Mouse (Mus musculus) liver, adult 2 months (tissue): Measurements from ENCODE around the gene Gm26602.

Source experiments
- CTCF ChIP-seq: fragments of 200-500 bp; IDR thresholded peaks from 2 replicates; pipeline ENCODE4 v1.5.1; 2011; ENCODE audit warnings: low read depth, low read length, control low read depth
- POLR2A ChIP-seq: fragments of 200-500 bp; IDR thresholded peaks from 2 replicates; pipeline ENCODE4 v1.6.1; 2011; ENCODE audit warnings: low read length, control low read depth; ENCODE audit not compliant: insufficient read depth; ENCODE audit errors: extremely low read depth

DNA sequence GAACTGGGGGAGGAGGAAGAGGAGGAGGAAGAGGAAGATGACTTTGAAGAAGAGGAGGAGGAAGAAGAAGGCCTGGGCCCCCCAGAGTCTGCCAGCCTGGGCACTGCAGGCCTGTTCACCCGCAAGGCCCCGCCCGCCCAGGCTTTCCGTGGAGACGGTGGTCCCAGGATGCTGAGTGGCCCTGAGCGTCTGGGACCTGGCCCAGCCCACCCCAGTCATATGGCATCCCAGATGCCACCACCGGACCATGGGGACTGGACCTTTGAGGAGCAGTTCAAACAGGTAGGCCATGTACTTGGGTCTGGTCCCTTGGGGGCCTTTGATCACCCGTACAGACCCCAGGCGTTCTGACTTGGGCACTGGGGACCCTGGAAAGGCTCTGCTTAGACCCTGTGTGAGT is 21.1 kb downstream of the Gm26602 start:
- TF ChIP-seq CTCF: no peak
- no peak for TF ChIP-seq POLR2A
